Mouse (Mus musculus) heart, embryonic 11.5 days (tissue): ENCODE measurements at regions not wholly inside any gene's neighbourhood (a gene's known extent, or its start where the extent isn't known, plus 50 kb on each side); places are given as distances from the start of the nearest gene placed in this dataset.

Source experiments
- ATAC-seq: fragments of 200-750 bp; cut with Nextera tagmentation; replicated peaks from 2 replicates; pipeline ENCODE4 v1.8.0; 2017; ENCODE audit warnings: moderate library complexity; ENCODE audit not compliant: insufficient number of reproducible peaks, low FRiP score, low TSS enrichment
- H3K27ac ChIP-seq: fragments of 300-500 bp; sonication (generic); 2 replicates; pipeline ENCODE4 v1.5.1; 2014; ENCODE audit warnings: mild to moderate bottlenecking, low read depth, low read length
- H3K27me3 ChIP-seq: fragments of 300-500 bp; sonication (generic); 2 replicates; pipeline ENCODE4 v1.6.1; 2014; ENCODE audit warnings: mild to moderate bottlenecking, low read length, mixed read lengths; ENCODE audit not compliant: control insufficient read depth, insufficient read depth
- H3K36me3 ChIP-seq: fragments of 300-500 bp; sonication (generic); 2 replicates; pipeline ENCODE4 v1.6.1; 2014; ENCODE audit warnings: mild to moderate bottlenecking, low read length, moderate library complexity, mixed read lengths; ENCODE audit not compliant: control insufficient read depth, insufficient read depth
- H3K4me1 ChIP-seq: fragments of 300-500 bp; sonication (generic); 2 replicates; pipeline ENCODE4 v1.6.1; 2014; ENCODE audit warnings: low read length; ENCODE audit not compliant: control insufficient read depth, insufficient read depth
- H3K4me2 ChIP-seq: fragments of 300-500 bp; sonication (generic); 2 replicates; pipeline ENCODE4 v1.6.1; 2014; ENCODE audit warnings: mild to moderate bottlenecking, moderate library complexity
- H3K4me3 ChIP-seq: fragments of 300-500 bp; sonication (generic); 2 replicates; pipeline ENCODE4 v1.5.1; 2014; ENCODE audit warnings: low read depth, low read length
- H3K9ac ChIP-seq: fragments of 300-500 bp; sonication (generic); 2 replicates; pipeline ENCODE4 v1.6.1; 2014; ENCODE audit warnings: mild to moderate bottlenecking, low read depth, low read length, moderate library complexity
- H3K9me3 ChIP-seq: fragments of 300-500 bp; sonication (generic); replicated peaks from 2 replicates; pipeline ENCODE4 v1.6.1; 2016; ENCODE audit warnings: low read length; ENCODE audit not compliant: control insufficient read depth
- WGBS: fragments of 180-500 bp; shearing (Covaris S2); extraction: QIAGEN DNeasy Blood & Tissue Kit; methylation state at CpG from one replicate; pipeline ENCODE4 v1.1.7; 2014; ENCODE audit not compliant: insufficient replicate concordance; 5-methylcytosine and 5-hydroxymethylcytosine counted together

- Histone ChIP-seq H3K4me1 (no peaks in the 10 kb centered on the region), H3K9me3 (no peaks in the 10 kb centered on the region), H3K36me3 (no peaks in the 10 kb centered on the region), H3K9ac (no peak overlapping the region), H3K4me3 (no peak overlapping the region), H3K27ac (no peak overlapping the region), H3K27me3 (no peaks in the 10 kb centered on the region), H3K4me2 (no peak overlapping the region)
- ATAC-seq = no peak
- WGBS = 71% methylated on average over 4 of the region's 4 CpGs
These were observed 113.8 kb downstream of the Rchy1 start for GRCm38 (mm10) chr5:91849114-91849513.

- Histone ChIP-seq H3K4me1 (no peaks in the 10 kb centered on the region), H3K9me3 (no peaks in the 10 kb centered on the region), H3K4me3 (no peak overlapping the region), H3K27me3 (no peaks in the 10 kb centered on the region), H3K27ac (no peak overlapping the region), H3K4me2 (no peak overlapping the region), H3K36me3 (no peaks in the 10 kb centered on the region), H3K9ac (no peak overlapping the region)
- ATAC-seq = no peak
- 81% methylated on average over 3 of the region's 3 CpGs for WGBS
These were observed 114.3 kb downstream of the Rchy1 start for GRCm38 (mm10) chr5:91848528-91848927.

GRCm38 (mm10) chr5:91843044-91843443, 119.8 kb downstream of the Rchy1 start:
- WGBS = 88% methylated on average over 4 of the region's 4 CpGs

GRCm38 (mm10) chr5:91841066-91841465, 121.8 kb downstream of the Rchy1 start:
- Histone ChIP-seq H3K9me3 (no peaks in the 10 kb centered on the region), H3K4me3 (no peak overlapping the region), H3K27me3 (no peaks in the 10 kb centered on the region), H3K36me3 (no peaks in the 10 kb centered on the region), H3K9ac (no peak overlapping the region), H3K27ac (no peak overlapping the region), H3K4me1 (no peaks in the 10 kb centered on the region), H3K4me2 (no peak overlapping the region)
- no peak for ATAC-seq
- 72% methylated on average over 4 of the region's 4 CpGs for WGBS

More at GRCm38 (mm10) chr5:91843044-91843443, 119.8 kb downstream of the Rchy1 start:
- Histone ChIP-seq H3K4me3 (no peak overlapping the region), H3K4me1 (no peaks in the 10 kb centered on the region), H3K27me3 (no peaks in the 10 kb centered on the region), H3K9me3 (no peaks in the 10 kb centered on the region), H3K4me2 (no peak overlapping the region), H3K27ac (no peak overlapping the region), H3K36me3 (no peaks in the 10 kb centered on the region), H3K9ac (no peak overlapping the region)
- ATAC-seq = no peak

GRCm38 (mm10) chr5:91828481-91828880, 134.4 kb downstream of the Rchy1 start:
- WGBS = 82% methylated on average over 6 of the region's 6 CpGs
- Histone ChIP-seq H3K27me3 (no peaks in the 10 kb centered on the region), H3K4me1 (no peaks in the 10 kb centered on the region), H3K9me3 (no peaks in the 10 kb centered on the region), H3K27ac (no peak overlapping the region), H3K4me2 (no peak overlapping the region), H3K4me3 (no peak overlapping the region), H3K36me3 (no peaks in the 10 kb centered on the region), H3K9ac (no peak overlapping the region)
- ATAC-seq = no peak

GRCm38 (mm10) chr5:91826636-91827035, 136.2 kb downstream of the Rchy1 start:
- Histone ChIP-seq H3K27me3 (no peaks in the 10 kb centered on the region), H3K4me2 (no peak overlapping the region), H3K4me3 (no peak overlapping the region), H3K27ac (no peak overlapping the region), H3K36me3 (no peaks in the 10 kb centered on the region), H3K9me3 (no peaks in the 10 kb centered on the region), H3K9ac (no peak overlapping the region), H3K4me1 (no peaks in the 10 kb centered on the region)
- 0 out of 2 replicates have a peak, but pooled peaks have one; percentile 22 for ATAC-seq
- WGBS = 5% methylated on average over 1 of the region's 1 CpGs

- Histone ChIP-seq H3K36me3 (no peaks in the 10 kb centered on the region), H3K27ac (no peak overlapping the region), H3K4me1 (no peaks in the 10 kb centered on the region), H3K9me3 (no peaks in the 10 kb centered on the region), H3K9ac (no peak overlapping the region), H3K27me3 (no peaks in the 10 kb centered on the region), H3K4me2 (no peak overlapping the region), H3K4me3 (no peak overlapping the region)
- ATAC-seq = no peak
- 78% methylated on average over 9 of the region's 9 CpGs for WGBS
These were observed 139.9 kb downstream of the Rchy1 start for GRCm38 (mm10) chr5:91822844-91823576.

- WGBS = 77% methylated on average over 12 of the region's 12 CpGs
These were observed 144.1 kb downstream of the Rchy1 start for GRCm38 (mm10) chr5:91818800-91819199.

GRCm38 (mm10) chr5:91818195-91818594, 144.7 kb downstream of the Rchy1 start:
- no peaks in the 10 kb centered on the region for H3K27me3 ChIP-seq
- WGBS = 81% methylated on average over 11 of the region's 11 CpGs
- H3K27ac ChIP-seq = no peak overlapping the region
- H3K9me3 ChIP-seq = no peaks in the 10 kb centered on the region
- peaks cover 5% of the 10 kb centered on the region; the same call in 1 of the 2 replicates for H3K4me1 ChIP-seq
- H3K9ac ChIP-seq = no peak overlapping the region
- no peak for ATAC-seq
- H3K36me3 ChIP-seq = no peaks in the 10 kb centered on the region
- no peak overlapping the region for H3K4me2 ChIP-seq
- no peak overlapping the region for H3K4me3 ChIP-seq

More at GRCm38 (mm10) chr5:91818800-91819199, 144.1 kb downstream of the Rchy1 start:
- no peaks in the 10 kb centered on the region for H3K27me3 ChIP-seq
- no peaks in the 10 kb centered on the region for H3K36me3 ChIP-seq
- H3K9ac ChIP-seq = no peak overlapping the region
- peaks cover 5% of the 10 kb centered on the region; the same call in 1 of the 2 replicates for H3K4me1 ChIP-seq
- no peak overlapping the region for H3K27ac ChIP-seq
- H3K4me2 ChIP-seq = no peak overlapping the region
- ATAC-seq = no peak
- no peaks in the 10 kb centered on the region for H3K9me3 ChIP-seq
- no peak overlapping the region for H3K4me3 ChIP-seq
